In the genomic region with DNA sequence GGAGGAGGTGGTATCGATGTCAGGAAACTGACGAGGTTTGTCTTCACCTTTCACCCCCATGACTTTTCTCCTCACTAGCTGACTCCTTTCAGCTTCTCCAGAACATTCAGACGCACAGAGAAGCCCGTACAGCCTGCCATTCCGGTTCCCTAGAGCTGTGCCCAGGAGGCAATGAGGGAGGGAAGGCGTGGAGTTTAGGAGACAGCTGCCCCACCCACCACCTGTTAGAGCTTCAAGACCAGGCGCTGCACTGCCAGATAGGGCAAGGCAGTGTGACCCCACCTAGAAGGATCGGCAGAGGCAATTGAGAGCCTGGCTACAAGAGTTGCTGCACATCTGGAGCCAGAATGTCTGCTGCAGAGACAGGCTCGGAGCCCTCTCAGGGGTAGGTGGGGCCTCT, we compare ENCODE assay signal across 14 mouse cellular contexts. TPM values are rescaled to one million over a fixed set of nuclear protein-coding genes. Genes with fewer than 3 reads are reported as not detected.
DNase-seq lines count a peak whose midpoint lies in the region; ATAC-seq and TF ChIP-seq lines count a peak whose summit lies in the region.
"Had no signal": no experiment of that assay in that cellular context is flagged by ENCODE, and none has a peak within 500 bp of the region (broad histone marks: within the 10 kb centered on the region; RNA-seq: fewer than 3 reads in every experiment).

A gene (plus strand): TSS at position 100 of the 400 bp plus-strand sequence.

- WGBS in intestine, embryonic 14.5 days: 20% methylated on average over 9 of the region's 9 CpGs
- WGBS in lung, adult 2 months: 38% methylated on average over 9 of the region's 9 CpGs

- no peaks in the 10 kb centered on the region for H3K36me3 ChIP-seq in intestine, embryonic 14.5 days (ENCODE audit: control insufficient read depth, insufficient read depth, low read length)
- H3K36me3 ChIP-seq: embryonic facial prominence, embryonic 12.5 days; hindbrain, embryonic 10.5 days; neural tube, embryonic 15.5 days had no signal

- TF ChIP-seq POLR2A in lung, adult 2 months (IDR thresholded peaks at IDR 0.05; ENCODE audit: borderline replicate concordance, extremely low read depth, low read depth, low read length): no peak

- H3K4me3 ChIP-seq in intestine, embryonic 14.5 days (ENCODE audit: low read depth, low read length): no peak within 1 kb of the TSS
- no peak within 1 kb of the TSS for H3K4me3 ChIP-seq in lung, adult 2 months (replicated peaks; ENCODE audit: extremely low read depth, low read depth, low read length)
- H3K4me3 ChIP-seq: embryonic facial prominence, embryonic 12.5 days; hindbrain, embryonic 10.5 days; megakaryocyte, embryonic 14.5 days; neural tube, embryonic 15.5 days had no signal

- H3K27ac ChIP-seq in intestine, embryonic 14.5 days (ENCODE audit: low read depth): no peak within 1 kb of the TSS
- H3K27ac ChIP-seq: embryonic facial prominence, embryonic 12.5 days; hindbrain, embryonic 10.5 days; neural tube, embryonic 15.5 days had no signal

- no peaks in the 10 kb centered on the region for H3K9me3 ChIP-seq in intestine, embryonic 14.5 days (ENCODE audit: control insufficient read depth, low read length)
- H3K9me3 ChIP-seq: embryonic facial prominence, embryonic 12.5 days; hindbrain, embryonic 10.5 days; megakaryocyte, embryonic 14.5 days; neural tube, embryonic 15.5 days had no signal

- H3K9ac ChIP-seq in intestine, embryonic 14.5 days (ENCODE audit: low read length): no peak within 1 kb of the TSS
- H3K9ac ChIP-seq: embryonic facial prominence, embryonic 12.5 days; neural tube, embryonic 15.5 days had no signal

- peak; percentile 15 to 16 for DNase-seq in spleen, postnatal 14 days (ENCODE audit: low spot score in 2 of 2)
- no peak for DNase-seq in spleen, adult 18-20 months
- DNase-seq in intestine, embryonic 14.5 days (ENCODE audit: low spot score): no peak
- no peak for DNase-seq in lung, adult 2 months
- peak; percentile 87 for DNase-seq in urinary bladder, postnatal 14 days (ENCODE audit: low spot score)
- no peak for DNase-seq in retina, embryonic 14.5 days (ENCODE audit: low spot score)
- no peak for DNase-seq in layer of hippocampus, postnatal 10 days (ENCODE audit: low spot score in 2 of 2)
- no peak for DNase-seq in retina, postnatal 1 day
- DNase-seq: kidney, postnatal 4 days had no signal

- ATAC-seq in intestine, embryonic 14.5 days (replicated peaks; ENCODE audit: low FRiP score, low TSS enrichment, low read depth): peak; percentile 64; the same call in 1 of the 2 replicates
- ATAC-seq: activated CD4-positive, CD25-positive, alpha-beta regulatory T cell, adult 4 months had no signal

- H3K4me2 ChIP-seq in intestine, embryonic 14.5 days (ENCODE audit: low read length): no peak within 1 kb of the TSS
- H3K4me2 ChIP-seq: embryonic facial prominence, embryonic 12.5 days; neural tube, embryonic 15.5 days had no signal

- no peaks in the 10 kb centered on the region for H3K27me3 ChIP-seq in intestine, embryonic 14.5 days (replicated peaks; ENCODE audit: control insufficient read depth, insufficient read depth, low read length)
- H3K27me3 ChIP-seq: embryonic facial prominence, embryonic 12.5 days; neural tube, embryonic 15.5 days had no signal

- no peak for TF ChIP-seq CTCF in lung, adult 2 months (IDR thresholded peaks at IDR 0.05; ENCODE audit: insufficient read depth, low read length)

- 0 out of 2 replicates have a peak, but pooled peaks cover 13% of the 10 kb centered on the region for H3K4me1 ChIP-seq in intestine, embryonic 14.5 days (replicated peaks; ENCODE audit: control insufficient read depth, insufficient read depth, low read length)
- H3K4me1 ChIP-seq in lung, adult 2 months (ENCODE audit: control insufficient read depth, insufficient read depth, low read length): no peaks in the 10 kb centered on the region
- H3K4me1 ChIP-seq: neural tube, embryonic 15.5 days had no signal

RNA-seq across cellular contexts. Expression of the gene that starts here (rescaled TPM):
- 0.99 and 1.0 TPM in 2 replicates for polyA plus RNA-seq in intestine, embryonic 14.5 days (2014; fragmentation: Nextera tagmentation; extraction: Ambion mirVana)
- polyA plus RNA-seq in lung, adult 2 months (2012; rRNA removed): 2.0 and 21.7 TPM in 2 replicates
- total RNA-seq in layer of hippocampus, postnatal 10 days (2021): 1 to 10 TPM; 1.3 to 1.4 TPM
- polyA plus RNA-seq: activated CD4-positive, CD25-positive, alpha-beta regulatory T cell, adult 4 months had no signal

Comparison
In these comparisons a context has a peak if more than half of its experiments do, and no peak if none do; other contexts are left out.
1. DNase-seq: peak in spleen, postnatal 14 days (2 of 2) and urinary bladder, postnatal 14 days (single experiment); none in spleen, adult 18-20 months (0 of 2), intestine, embryonic 14.5 days (single experiment), lung, adult 2 months (single experiment), retina, embryonic 14.5 days (single experiment), layer of hippocampus, postnatal 10 days (0 of 2) and retina, postnatal 1 day (single experiment).